In the genomic region with DNA sequence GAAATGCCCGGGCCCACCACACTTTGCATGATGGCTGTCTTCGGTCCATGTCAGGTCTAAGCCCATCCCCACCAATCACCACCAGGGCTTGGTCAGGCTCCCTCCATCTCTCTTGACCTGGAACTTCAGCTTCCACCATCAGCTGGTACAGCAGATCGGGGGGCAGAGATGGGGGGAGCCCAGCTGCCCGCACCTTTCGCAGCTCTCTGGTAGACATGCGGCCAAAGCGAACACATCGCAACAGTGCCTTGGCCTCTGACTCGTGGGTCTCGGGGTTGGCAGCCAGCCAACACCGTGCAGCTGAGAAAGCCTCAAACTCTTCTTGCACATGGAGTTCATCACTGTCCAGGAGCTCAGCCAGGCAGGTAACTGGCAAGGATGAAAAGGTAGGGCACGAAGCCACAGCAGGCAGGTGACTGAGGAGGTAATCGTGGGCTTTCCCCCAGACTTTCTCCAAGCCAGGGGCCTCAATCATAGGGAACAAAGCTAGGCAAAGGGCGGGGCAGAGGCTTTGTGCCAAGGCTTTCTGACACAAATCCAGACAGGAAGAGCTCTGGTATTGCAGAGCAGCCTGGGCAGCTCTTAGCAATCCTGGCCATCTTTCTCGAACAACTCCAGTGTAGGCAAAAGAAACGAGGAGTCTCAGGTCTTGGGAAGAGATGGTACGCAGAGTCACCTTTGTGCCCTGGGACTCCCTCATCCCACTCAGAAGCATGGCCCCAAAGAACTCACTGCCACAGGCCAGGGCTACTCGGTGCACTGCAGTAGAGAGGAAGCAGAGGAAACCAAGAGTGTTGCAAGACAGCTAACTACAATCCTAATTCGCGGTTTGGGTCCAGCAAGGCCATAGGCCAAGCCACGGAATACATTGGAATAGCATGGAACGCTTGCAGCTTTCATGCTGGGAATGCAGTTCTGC, we compare ENCODE assay signal across 11 mouse cellular contexts. TPM values are rescaled to one million over a fixed set of nuclear protein-coding genes. Genes with fewer than 3 reads are reported as not detected.
A peak's percentile ranks its signal among the peaks of the same experiment; 100 is the strongest.
DNase-seq lines count a peak whose midpoint lies in the region; ATAC-seq and TF ChIP-seq lines count a peak whose summit lies in the region.
"Had no signal": no experiment of that assay in that cellular context is flagged by ENCODE, and none has a peak within 500 bp of the region (broad histone marks: within the 10 kb centered on the region; RNA-seq: fewer than 3 reads in every experiment).

No protein-coding gene starts in this region.

- TF ChIP-seq CTCF in liver, postnatal 0 days (IDR thresholded peaks at IDR 0.05; ENCODE audit: low read depth) = no peak

- no peak overlapping the region for H3K9ac ChIP-seq in liver, postnatal 0 days (replicated peaks)
- H3K9ac ChIP-seq: hindbrain, embryonic 15.5 days; neural tube, embryonic 13.5 days had no signal

- peaks cover 39% of the 10 kb centered on the region for H3K27me3 ChIP-seq in heart, embryonic 10.5 days (ENCODE audit: insufficient read depth, poor library complexity, severe bottlenecking)
- no peaks in the 10 kb centered on the region for H3K27me3 ChIP-seq in liver, postnatal 0 days (ENCODE audit: insufficient read depth, low read length)
- H3K27me3 ChIP-seq: hindbrain, embryonic 15.5 days had no signal

- H3K27ac ChIP-seq in heart, embryonic 10.5 days = no peak overlapping the region; the same call in 1 of the 2 replicates
- no peak overlapping the region for H3K27ac ChIP-seq in liver, postnatal 0 days (ENCODE audit: low read depth)
- H3K27ac ChIP-seq: forebrain, embryonic 10.5 days; hindbrain, embryonic 15.5 days; neural tube, embryonic 13.5 days had no signal

- intact Hi-C loops in heart, postnatal 25 days (cut with DNase I) = no loop called here

- H3K36me3 ChIP-seq in heart, embryonic 10.5 days = no peaks in the 10 kb centered on the region
- no peaks in the 10 kb centered on the region for H3K36me3 ChIP-seq in liver, postnatal 0 days (replicated peaks; ENCODE audit: insufficient read depth, low read length)
- H3K36me3 ChIP-seq: forebrain, embryonic 10.5 days; hindbrain, embryonic 15.5 days; neural tube, embryonic 13.5 days had no signal

- no peak overlapping the region for H3K4me2 ChIP-seq in liver, postnatal 0 days (ENCODE audit: low read depth, low read length)
- H3K4me2 ChIP-seq: hindbrain, embryonic 15.5 days; neural tube, embryonic 13.5 days had no signal

- peak; percentile 59 for ATAC-seq in megakaryocyte, adult 5-6 weeks (ENCODE audit: poor library complexity, severe bottlenecking)
- ATAC-seq in erythroblast, adult 5-6 weeks (replicated peaks; ENCODE audit: low FRiP score, poor library complexity, severe bottlenecking) = no peak
- no peak for ATAC-seq in liver, postnatal 0 days

- no peak overlapping the region for H3K4me3 ChIP-seq in heart, embryonic 10.5 days
- H3K4me3 ChIP-seq in liver, postnatal 0 days (ENCODE audit: low read depth, low read length) = no peak overlapping the region
- H3K4me3 ChIP-seq: forebrain, embryonic 10.5 days; hindbrain, embryonic 15.5 days; neural tube, embryonic 13.5 days had no signal

- no peaks in the 10 kb centered on the region for H3K9me3 ChIP-seq in heart, embryonic 10.5 days
- no peaks in the 10 kb centered on the region for H3K9me3 ChIP-seq in liver, postnatal 0 days (ENCODE audit: low read length)
- H3K9me3 ChIP-seq: forebrain, embryonic 10.5 days; hindbrain, embryonic 15.5 days; neural tube, embryonic 13.5 days had no signal

- peak; percentile 96 for DNase-seq in heart, adult 11 months
- DNase-seq in heart, postnatal 25 days (ENCODE audit: low spot score) = no peak
- peak; percentile 22 for DNase-seq in adrenal gland, postnatal 25 days
- DNase-seq in heart, embryonic 10.5 days (ENCODE audit: low spot score) = peak; percentile 52
- no peak for DNase-seq in liver, postnatal 0 days
- no peak for DNase-seq in right cerebral cortex, postnatal 4 days

- TF ChIP-seq EP300 in liver, postnatal 0 days (IDR thresholded peaks at IDR 0.05; ENCODE audit: low read depth) = no peak

- H3K4me1 ChIP-seq in heart, embryonic 10.5 days = peaks cover 14% of the 10 kb centered on the region
- peaks cover 8% of the 10 kb centered on the region for H3K4me1 ChIP-seq in liver, postnatal 0 days (ENCODE audit: insufficient read depth)

- WGBS in heart, embryonic 10.5 days = 81% methylated on average over 22 of the region's 22 CpGs
- 68% methylated on average over 22 of the region's 22 CpGs for WGBS in liver, postnatal 0 days (ENCODE audit: insufficient replicate concordance)

RNA-seq across cellular contexts. Expression of gene Klhl33, which starts 4.5 kb away (rescaled TPM):
- total RNA-seq in heart, postnatal 25 days (2021) = 10 to 100 TPM; 21.5 to 32.5 TPM
- 0.62 and 2.2 TPM in 2 replicates for total RNA-seq in adrenal gland, postnatal 25 days (2021)
- 0.19 TPM in 1 of 2 replicates, not detected in the other for polyA plus RNA-seq in heart, embryonic 10.5 days (2016; fragmentation: Nextera tagmentation; extraction: Ambion mirVana)
- total RNA-seq in megakaryocyte, adult 5-6 weeks (2015) = 0.07 and 0.27 TPM in 2 replicates
- total RNA-seq in megakaryocyte, adult 5-6 weeks (2017) = 0.28 and 0.40 TPM in 2 replicates
- not detected in 2 replicates for total RNA-seq in erythroblast, adult 5-6 weeks (2015; ENCODE audit: low replicate concordance)
- total RNA-seq in erythroblast, adult 5-6 weeks (2017; ENCODE audit: low replicate concordance) = 0.14 TPM in 1 of 2 replicates, not detected in the other
- 0.13 and 0.20 TPM in 2 replicates for polyA plus RNA-seq in liver, postnatal 0 days (2015; fragmentation: Nextera tagmentation; extraction: Ambion mirVana)

RNA-seq across cellular contexts. Expression of gene Tep1, which starts 22.4 kb away (rescaled TPM):
- 10 to 100 TPM in 1 of 2 experiments, 1 to 10 TPM in 1; 9.3 to 10.2 TPM for total RNA-seq in heart, postnatal 25 days (2021)
- 27.1 and 28.2 TPM in 2 replicates for total RNA-seq in adrenal gland, postnatal 25 days (2021)
- 4.6 and 6.2 TPM in 2 replicates for polyA plus RNA-seq in heart, embryonic 10.5 days (2016; fragmentation: Nextera tagmentation; extraction: Ambion mirVana)
- 200 and 215 TPM in 2 replicates for total RNA-seq in megakaryocyte, adult 5-6 weeks (2015)
- total RNA-seq in megakaryocyte, adult 5-6 weeks (2017) = 131 and 161 TPM in 2 replicates
- total RNA-seq in erythroblast, adult 5-6 weeks (2015; ENCODE audit: low replicate concordance) = 9.0 and 13.4 TPM in 2 replicates
- total RNA-seq in erythroblast, adult 5-6 weeks (2017; ENCODE audit: low replicate concordance) = 5.3 and 18.3 TPM in 2 replicates
- polyA plus RNA-seq in liver, postnatal 0 days (2015; fragmentation: Nextera tagmentation; extraction: Ambion mirVana) = 6.2 and 6.6 TPM in 2 replicates

RNA-seq across cellular contexts. Expression of gene Osgep, which starts 31.9 kb away (rescaled TPM):
- total RNA-seq in heart, postnatal 25 days (2021) = 10 to 100 TPM; 66.1 to 70.3 TPM
- total RNA-seq in adrenal gland, postnatal 25 days (2021) = 50.2 and 57.2 TPM in 2 replicates
- 132 and 145 TPM in 2 replicates for polyA plus RNA-seq in heart, embryonic 10.5 days (2016; fragmentation: Nextera tagmentation; extraction: Ambion mirVana)
- total RNA-seq in megakaryocyte, adult 5-6 weeks (2015) = 101 and 107 TPM in 2 replicates
- 87.9 and 125 TPM in 2 replicates for total RNA-seq in megakaryocyte, adult 5-6 weeks (2017)
- 6.5 and 19.2 TPM in 2 replicates for total RNA-seq in erythroblast, adult 5-6 weeks (2015; ENCODE audit: low replicate concordance)
- 13.0 and 13.4 TPM in 2 replicates for total RNA-seq in erythroblast, adult 5-6 weeks (2017; ENCODE audit: low replicate concordance)
- 38.5 and 39.5 TPM in 2 replicates for polyA plus RNA-seq in liver, postnatal 0 days (2015; fragmentation: Nextera tagmentation; extraction: Ambion mirVana)

RNA-seq across cellular contexts. Expression of gene Apex1, which starts 32.0 kb away (rescaled TPM):
- 10 to 100 TPM; 22.6 to 23.2 TPM for total RNA-seq in heart, postnatal 25 days (2021)
- total RNA-seq in adrenal gland, postnatal 25 days (2021) = 81.3 and 86.8 TPM in 2 replicates
- 220 and 306 TPM in 2 replicates for polyA plus RNA-seq in heart, embryonic 10.5 days (2016; fragmentation: Nextera tagmentation; extraction: Ambion mirVana)
- 46.3 and 64.2 TPM in 2 replicates for total RNA-seq in megakaryocyte, adult 5-6 weeks (2015)
- 34.8 and 47.0 TPM in 2 replicates for total RNA-seq in megakaryocyte, adult 5-6 weeks (2017)
- total RNA-seq in erythroblast, adult 5-6 weeks (2015; ENCODE audit: low replicate concordance) = 21.9 and 26.3 TPM in 2 replicates
- 12.3 and 13.4 TPM in 2 replicates for total RNA-seq in erythroblast, adult 5-6 weeks (2017; ENCODE audit: low replicate concordance)
- polyA plus RNA-seq in liver, postnatal 0 days (2015; fragmentation: Nextera tagmentation; extraction: Ambion mirVana) = 58.0 and 60.1 TPM in 2 replicates

RNA-seq across cellular contexts. Expression of gene Pip4p1, which starts 37.9 kb away (rescaled TPM):
- total RNA-seq in heart, postnatal 25 days (2021) = 10 to 100 TPM; 21.1 to 23.6 TPM
- total RNA-seq in adrenal gland, postnatal 25 days (2021) = 75.5 and 78.7 TPM in 2 replicates
- 36.1 and 44.7 TPM in 2 replicates for polyA plus RNA-seq in heart, embryonic 10.5 days (2016; fragmentation: Nextera tagmentation; extraction: Ambion mirVana)
- 115 and 118 TPM in 2 replicates for total RNA-seq in megakaryocyte, adult 5-6 weeks (2015)
- total RNA-seq in megakaryocyte, adult 5-6 weeks (2017) = 38.5 and 39.9 TPM in 2 replicates
- total RNA-seq in erythroblast, adult 5-6 weeks (2015; ENCODE audit: low replicate concordance) = 19.6 and 22.3 TPM in 2 replicates
- 18.0 and 21.5 TPM in 2 replicates for total RNA-seq in erythroblast, adult 5-6 weeks (2017; ENCODE audit: low replicate concordance)
- 23.6 and 24.2 TPM in 2 replicates for polyA plus RNA-seq in liver, postnatal 0 days (2015; fragmentation: Nextera tagmentation; extraction: Ambion mirVana)

Comparison
In these comparisons a context has a peak if more than half of its experiments do, and no peak if none do; other contexts are left out.
1. DNase-seq: peak in heart, adult 11 months (single experiment), adrenal gland, postnatal 25 days (single experiment) and heart, embryonic 10.5 days (single experiment); none in heart, postnatal 25 days (single experiment), liver, postnatal 0 days (single experiment) and right cerebral cortex, postnatal 4 days (single experiment).